Mouse (Mus musculus): ENCODE results near the gene Xpc.

Gene Xpc

GRCm38 (mm10) chr6:91522816-91523215 lies 7.1 kb upstream of the Xpc start:
- DNase-seq, result no peak

- DNase-seq, result no peak
These were observed 2.8 kb upstream of the Xpc start for GRCm38 (mm10) chr6:91518454-91519020.

GRCm38 (mm10) chr6:91514737-91515362 lies 838 bp downstream of the Xpc start:
- DNase-seq, result peak; percentile 29

GRCm38 (mm10) chr6:91514135-91514534 lies 1.6 kb downstream of the Xpc start:
- no peak for DNase-seq

- DNase-seq, result peak; percentile 33
These were observed 5.5 kb downstream of the Xpc start for GRCm38 (mm10) chr6:91510211-91510610.

- DNase-seq, result peak; percentile 61
These were observed 6.4 kb downstream of the Xpc start for GRCm38 (mm10) chr6:91509326-91509725.

GRCm38 (mm10) chr6:91508041-91508440 lies 7.6 kb downstream of the Xpc start:
- DNase-seq, result no peak

- no peak for DNase-seq
These were observed 9.7 kb downstream of the Xpc start for GRCm38 (mm10) chr6:91506036-91506435.

GRCm38 (mm10) chr6:91503302-91503701 lies 12.4 kb downstream of the Xpc start:
- no peak for DNase-seq

GRCm38 (mm10) chr6:91494526-91494925 lies 21.2 kb downstream of the Xpc start:
- DNase-seq, result no peak

- DNase-seq, result no peak
These were observed 22.6 kb downstream of the Xpc start for GRCm38 (mm10) chr6:91493053-91493452.

- no peak for DNase-seq
These were observed 24.7 kb downstream of the Xpc start for GRCm38 (mm10) chr6:91491004-91491403.

GRCm38 (mm10) chr6:91489872-91490271 lies 25.8 kb downstream of the Xpc start:
- DNase-seq, result no peak

- DNase-seq, result peak; percentile 57
These were observed 27.0 kb downstream of the Xpc start for GRCm38 (mm10) chr6:91488496-91489212.

- no peak for DNase-seq
These were observed 28.8 kb downstream of the Xpc start for GRCm38 (mm10) chr6:91486736-91487453.

GRCm38 (mm10) chr6:91483371-91483770 lies 32.3 kb downstream of the Xpc start:
- DNase-seq, result no peak

GRCm38 (mm10) chr6:91476541-91476940 lies 39.1 kb downstream of the Xpc start:
- no peak for DNase-seq

- DNase-seq, result no peak
These were observed 41.1 kb downstream of the Xpc start for GRCm38 (mm10) chr6:91474441-91475190.

- no peak for DNase-seq
These were observed 41.8 kb downstream of the Xpc start for GRCm38 (mm10) chr6:91473805-91474440.

GRCm38 (mm10) chr6:91472868-91473804 lies 42.6 kb downstream of the Xpc start, which contains the start of the genes Chchd4 and Tmem43:
Chchd4 (minus strand) TSS chr6:91473546.
Tmem43 (plus strand) TSS chr6:91473703.
- peak; percentile 100 for DNase-seq

GRCm38 (mm10) chr6:91472319-91472718 lies 43.4 kb downstream of the Xpc start:
- no peak for DNase-seq

All from kidney, postnatal 14 days (tissue).